Mouse (Mus musculus): ENCODE measurements around the gene Bach2. TPM values are rescaled to one million over a fixed set of nuclear protein-coding genes. Genes with fewer than 3 reads are reported as not detected.

Bach2 gene
- total RNA-seq, 2 experiments from 2014 or later, result 9.1 to 12.9 TPM

DNA sequence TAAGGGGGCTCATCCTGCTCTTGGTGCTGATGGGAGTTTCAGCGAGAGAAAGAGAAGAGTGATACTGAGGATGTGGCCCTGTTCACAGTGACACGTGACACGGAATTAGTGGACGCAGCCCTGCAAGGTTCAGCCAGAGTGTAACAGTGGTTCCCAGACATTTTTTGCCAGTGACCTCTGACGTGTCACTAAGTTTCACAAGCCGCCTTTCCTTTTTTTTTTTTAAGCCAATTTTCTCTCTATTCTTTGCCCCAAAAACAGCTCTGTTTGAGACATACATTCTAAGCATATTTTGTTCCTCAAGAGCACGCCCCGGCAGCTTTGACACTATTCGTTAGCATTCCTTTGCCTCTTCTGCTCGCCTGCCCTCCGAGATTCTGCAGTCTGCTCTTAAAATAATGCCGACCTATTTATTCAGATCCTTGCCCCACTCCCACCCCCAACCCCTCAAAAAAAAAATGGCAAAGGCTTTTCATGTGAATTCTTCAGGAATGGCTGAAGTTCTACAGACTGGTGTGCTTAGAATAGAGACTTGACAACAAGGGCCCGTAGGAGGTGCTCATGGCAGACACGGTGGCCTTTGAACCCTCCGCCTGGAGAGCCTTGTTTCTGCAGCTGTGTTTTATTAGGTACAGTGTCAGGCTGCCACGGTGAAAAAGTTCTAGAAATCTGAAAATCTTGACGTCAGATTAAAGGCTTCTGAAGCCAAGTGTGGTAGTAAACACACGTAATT lies 282.2 kb downstream of the Bach2 start:
- no peak for DNase-seq (ENCODE audit: low spot score in 2 of 2)

DNA sequence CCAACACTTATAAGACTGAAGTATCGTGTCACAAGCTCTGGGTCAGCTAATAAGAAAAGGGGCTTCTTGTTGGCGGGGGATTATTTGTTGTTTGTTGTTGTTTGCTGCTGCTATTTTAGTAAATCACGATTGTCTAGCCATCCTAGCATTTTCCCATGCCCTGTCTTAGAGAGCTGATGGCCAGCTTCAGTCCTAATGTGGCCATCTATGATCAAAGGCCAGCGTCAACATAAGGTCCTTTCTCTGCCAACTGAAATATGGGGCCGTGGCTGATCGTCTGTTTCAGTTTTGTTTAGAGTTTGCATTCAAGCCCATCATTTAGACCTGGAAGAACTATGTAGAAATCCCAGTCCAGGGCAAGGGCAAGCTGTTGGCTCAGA lies 282.7 kb downstream of the Bach2 start:
- no peak for DNase-seq (ENCODE audit: low spot score in 2 of 2)

DNA sequence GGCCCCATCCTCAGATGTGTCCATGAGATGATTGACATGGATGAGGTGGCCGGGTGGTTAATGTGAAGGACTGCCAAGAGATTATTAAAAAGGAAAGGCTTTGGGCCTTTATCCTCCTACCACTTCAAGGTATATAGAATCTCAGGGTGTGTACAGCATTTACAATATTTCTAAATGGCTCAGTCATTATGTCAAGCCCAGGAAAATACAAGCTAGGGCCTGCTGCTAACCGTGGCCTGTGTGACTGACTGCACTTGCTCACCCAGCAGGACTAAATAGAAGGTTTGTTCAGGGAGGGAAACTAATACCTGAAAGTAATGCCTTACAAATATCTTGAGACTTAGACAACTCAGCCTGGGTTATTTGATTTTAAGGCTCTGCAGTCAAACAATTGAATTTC lies 283.4 kb downstream of the Bach2 start:
- no peak for DNase-seq (ENCODE audit: low spot score in 2 of 2)

DNA sequence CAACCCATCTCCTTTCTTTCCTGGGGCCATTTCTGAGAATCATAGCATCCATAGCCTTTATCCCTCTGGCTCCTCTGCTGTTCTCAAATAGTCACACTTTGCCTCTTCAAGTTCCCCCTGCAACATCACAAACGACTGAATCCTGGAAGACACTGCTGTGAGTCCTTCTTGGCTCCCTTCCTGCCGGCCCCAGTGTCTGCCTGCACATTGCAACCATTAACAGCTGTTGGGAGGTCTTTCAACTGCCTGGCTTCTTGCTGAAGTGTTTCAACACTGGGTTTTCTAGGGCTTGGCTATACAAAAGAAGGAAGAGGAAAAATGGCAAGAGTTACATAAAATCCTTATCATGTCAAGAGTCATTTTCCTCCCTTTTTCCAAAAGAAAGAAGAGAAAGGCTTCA lies 285.7 kb downstream of the Bach2 start:
- no peak for DNase-seq (ENCODE audit: low spot score in 2 of 2)

DNA sequence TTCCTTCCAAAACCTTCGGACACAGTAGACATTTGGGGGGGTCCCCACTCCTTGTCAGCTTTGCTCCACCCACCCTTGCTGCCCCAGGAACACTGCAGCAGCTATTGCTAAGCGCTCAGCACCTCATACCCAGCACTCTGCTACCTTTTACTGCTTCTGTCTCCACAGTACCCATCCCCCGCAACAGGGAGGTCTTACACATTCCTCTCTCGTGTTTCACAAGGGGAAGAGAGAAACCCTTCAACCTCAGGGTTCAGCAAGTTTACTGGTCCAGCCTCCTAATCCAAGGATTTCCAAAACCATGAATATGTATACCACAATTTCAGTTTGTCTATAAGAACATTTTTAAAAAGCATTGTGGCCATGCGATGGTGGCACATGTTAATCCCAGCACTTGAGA lies 286.4 kb downstream of the Bach2 start:
- no peak for DNase-seq (ENCODE audit: low spot score in 2 of 2)

DNA sequence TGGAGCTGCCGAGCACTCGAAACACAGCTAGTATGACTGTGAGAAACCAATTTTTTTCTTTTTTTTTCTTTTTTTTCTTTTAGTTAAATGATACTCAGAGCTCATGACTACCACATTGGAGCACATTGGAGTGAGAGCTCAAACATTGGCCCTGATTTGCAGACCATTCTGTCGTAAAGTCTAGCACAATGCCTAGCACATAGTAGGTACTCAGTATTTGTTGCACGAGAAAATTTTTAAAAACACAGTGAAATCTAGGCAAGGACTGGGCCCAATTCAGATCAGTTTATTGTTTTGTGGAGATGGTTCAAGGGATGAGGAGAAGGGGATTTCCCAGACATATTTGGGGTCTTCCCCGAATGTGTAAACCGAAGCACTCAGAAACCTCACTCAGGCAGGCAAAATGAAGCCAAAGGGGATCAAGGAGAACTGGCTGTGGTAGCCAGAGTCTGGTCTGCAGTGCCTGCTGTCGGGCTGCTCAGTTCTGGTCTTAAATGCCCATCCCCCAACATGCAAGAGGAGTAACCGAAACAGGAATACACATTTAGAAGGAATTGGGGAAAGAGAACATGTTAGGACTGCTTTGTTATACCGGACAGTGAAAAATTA lies 287.7 kb downstream of the Bach2 start:
- no peak for DNase-seq (ENCODE audit: low spot score in 2 of 2)

GRCm38 (mm10) chr4:32529443-32529995 lies 290.9 kb downstream of the Bach2 start:
- no peak for DNase-seq (ENCODE audit: low spot score in 2 of 2)

DNA sequence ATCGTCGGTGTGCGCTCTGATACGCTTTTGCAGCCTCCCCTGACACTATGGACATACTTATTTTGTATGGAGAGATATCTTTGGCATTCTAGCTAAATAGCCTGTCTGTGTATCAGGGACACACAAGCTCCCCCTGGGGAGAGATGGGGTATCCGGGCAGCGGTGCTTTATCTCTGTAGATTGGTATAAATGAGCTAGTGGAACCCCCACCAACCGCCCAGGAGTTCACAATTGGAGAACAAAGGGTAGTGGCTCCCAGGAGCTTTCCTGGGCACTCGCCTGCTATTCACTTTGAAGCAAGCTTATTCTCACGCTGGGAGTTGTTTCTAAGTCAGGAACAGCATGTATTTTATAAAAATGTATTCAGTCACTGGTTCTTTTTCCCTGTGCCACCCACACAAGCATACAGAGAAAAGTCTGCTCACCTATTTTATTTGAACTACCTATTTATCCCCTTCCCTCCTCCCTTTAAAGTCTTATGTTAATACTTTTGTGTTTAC lies 291.9 kb downstream of the Bach2 start:
- DNase-seq (ENCODE audit: low spot score in 2 of 2), result peak in 1 of 2 experiments; percentile 57

- DNase-seq (ENCODE audit: low spot score in 2 of 2), result peak; percentile 46 to 53
Observed at GRCm38 (mm10) chr4:32530921-32531846, 292.6 kb downstream of the Bach2 start.

DNA sequence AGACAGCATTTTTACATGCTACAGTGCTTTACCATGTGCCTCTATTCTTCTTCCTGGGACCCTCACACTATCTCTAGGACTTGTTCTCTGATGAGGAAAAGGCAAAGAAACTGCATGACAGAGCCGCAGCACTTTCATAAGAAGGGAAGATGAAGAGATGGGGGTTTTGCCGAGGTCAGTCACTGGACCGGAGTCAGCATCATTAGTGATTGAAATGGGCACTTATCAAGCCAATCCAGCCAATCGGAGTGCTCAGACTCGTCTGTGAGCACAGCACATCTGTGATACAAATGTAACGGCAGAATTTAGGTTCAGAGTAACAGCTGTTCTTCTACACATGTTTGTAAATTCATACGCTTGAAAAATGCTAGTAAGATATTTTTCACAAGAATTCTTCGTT lies 293.5 kb downstream of the Bach2 start:
- no peak for DNase-seq (ENCODE audit: low spot score in 2 of 2)

GRCm38 (mm10) chr4:32533735-32534134 lies 295.1 kb downstream of the Bach2 start:
- no peak for DNase-seq (ENCODE audit: low spot score in 2 of 2)

DNA sequence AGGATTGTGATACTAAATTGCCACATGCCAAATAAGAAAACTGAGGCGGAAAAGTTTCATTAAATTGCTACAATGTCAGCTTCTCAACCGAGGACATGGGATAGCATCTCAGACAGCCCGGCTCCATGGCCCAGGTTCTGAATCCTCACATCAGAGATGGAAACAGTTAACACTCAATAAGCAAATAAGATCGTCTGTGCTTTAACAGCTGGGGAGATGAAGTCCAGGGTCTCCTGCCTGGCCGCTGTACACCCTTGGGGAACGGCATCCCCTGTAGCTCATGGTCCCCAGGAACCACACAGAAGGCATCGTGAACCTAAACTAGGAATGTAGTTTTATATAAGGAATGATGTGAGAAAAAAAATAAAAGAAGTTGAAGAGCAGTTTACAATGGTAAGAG lies 297.0 kb downstream of the Bach2 start:
- no peak for DNase-seq (ENCODE audit: low spot score in 2 of 2)

GRCm38 (mm10) chr4:32536870-32537508 lies 298.4 kb downstream of the Bach2 start:
- no peak for DNase-seq (ENCODE audit: low spot score in 2 of 2)

DNA sequence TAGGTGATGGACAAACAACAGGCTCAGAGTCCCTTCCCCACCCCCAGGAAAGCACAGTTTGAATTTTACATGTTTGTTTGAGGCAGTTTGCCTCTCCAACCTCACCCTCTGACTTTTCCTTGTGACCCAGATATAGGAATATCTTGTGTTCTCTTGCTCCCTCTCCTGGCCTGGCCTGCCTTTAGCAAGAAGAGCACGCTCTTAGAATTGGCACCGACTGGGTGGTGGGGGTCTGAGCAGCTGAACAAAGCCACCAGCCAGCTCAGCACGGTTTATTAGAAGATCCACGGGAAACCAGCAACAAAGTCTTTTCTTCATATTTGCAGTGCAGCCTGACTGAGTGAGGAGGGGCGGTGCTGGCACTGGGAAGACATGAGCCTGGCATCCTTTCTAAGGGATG lies 299.5 kb downstream of the Bach2 start:
- DNase-seq (ENCODE audit: low spot score in 2 of 2), result peak; percentile 30 to 75

DNA sequence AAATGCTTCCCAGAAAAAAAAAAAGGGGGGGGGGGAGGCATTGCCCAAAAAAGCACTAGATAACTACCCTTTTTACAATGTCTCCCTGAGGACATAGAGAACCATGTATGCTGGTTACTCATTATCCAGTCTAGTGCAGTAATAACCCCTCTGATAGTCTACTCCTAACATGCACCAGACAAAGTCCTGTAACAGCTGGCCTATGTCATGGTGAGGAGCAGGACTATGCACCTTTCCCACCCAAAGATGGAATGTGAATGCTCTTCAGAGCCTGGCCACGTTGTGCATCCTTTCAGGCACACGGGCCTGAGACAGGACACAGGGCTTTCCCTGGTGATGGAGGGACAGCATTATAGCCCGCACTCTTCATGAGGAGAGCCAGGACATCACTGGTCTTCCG lies 299.9 kb downstream of the Bach2 start:
- no peak for DNase-seq (ENCODE audit: low spot score in 2 of 2)

GRCm38 (mm10) chr4:32538987-32539386 lies 300.4 kb downstream of the Bach2 start:
- DNase-seq (ENCODE audit: low spot score in 2 of 2), result no peak

- DNase-seq (ENCODE audit: low spot score in 2 of 2), result no peak
Observed at GRCm38 (mm10) chr4:32544821-32545545, 306.4 kb downstream of the Bach2 start.

DNA sequence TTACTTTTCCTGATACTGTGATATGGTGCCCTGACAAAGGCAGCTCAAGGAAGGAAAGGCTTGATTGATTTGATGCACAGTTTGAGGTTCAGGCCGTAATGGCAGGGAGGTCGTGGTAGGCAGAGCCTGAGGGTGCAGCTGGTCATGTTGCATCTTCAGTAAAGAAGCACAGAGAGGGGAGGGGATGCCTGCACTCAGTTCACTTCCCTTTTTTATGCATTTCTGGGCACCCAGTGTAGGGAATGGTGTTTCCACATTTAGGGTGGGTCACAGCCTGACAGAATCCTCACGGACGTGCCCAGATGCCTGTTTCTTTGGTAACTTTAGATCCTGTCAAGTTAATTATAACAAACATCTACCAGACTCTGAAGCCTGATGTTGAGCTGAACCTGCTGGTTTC lies 306.9 kb downstream of the Bach2 start:
- no peak for DNase-seq (ENCODE audit: low spot score in 2 of 2)

GRCm38 (mm10) chr4:32549150-32549549 lies 310.5 kb downstream of the Bach2 start:
- DNase-seq (ENCODE audit: low spot score in 2 of 2), result no peak

DNA sequence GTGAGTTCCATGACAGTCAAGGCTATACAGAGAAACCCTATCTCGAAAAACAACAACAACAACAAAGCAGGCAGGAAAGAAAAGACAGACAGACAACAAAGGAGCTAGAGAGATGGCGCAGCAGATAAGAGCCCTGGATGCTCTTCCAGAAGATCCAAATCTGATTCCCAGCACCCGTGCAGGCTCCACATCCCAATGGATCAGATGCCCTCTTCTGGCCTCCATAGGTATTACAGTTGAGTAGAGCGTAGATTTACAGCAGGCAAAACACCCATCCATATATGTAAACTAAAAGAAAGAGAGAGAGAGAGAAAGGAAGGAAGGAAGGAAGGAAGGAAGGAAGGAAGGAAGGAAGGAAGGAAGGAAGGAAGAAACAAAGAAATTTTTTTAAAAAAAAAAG lies 312.7 kb downstream of the Bach2 start:
- no peak for DNase-seq (ENCODE audit: low spot score in 2 of 2)

Measured in layer of hippocampus, adult 18-20 months (tissue).